Mouse (Mus musculus) ovary, postnatal 10 days (tissue): ENCODE measurements around the gene 6030498E09Rik.

ENCODE experiments used
- DNase-seq: peaks from one replicate; pipeline ENCODE4 v3.0.0; 2022; ENCODE audit warnings: low spot score

6030498E09Rik gene

DNA sequence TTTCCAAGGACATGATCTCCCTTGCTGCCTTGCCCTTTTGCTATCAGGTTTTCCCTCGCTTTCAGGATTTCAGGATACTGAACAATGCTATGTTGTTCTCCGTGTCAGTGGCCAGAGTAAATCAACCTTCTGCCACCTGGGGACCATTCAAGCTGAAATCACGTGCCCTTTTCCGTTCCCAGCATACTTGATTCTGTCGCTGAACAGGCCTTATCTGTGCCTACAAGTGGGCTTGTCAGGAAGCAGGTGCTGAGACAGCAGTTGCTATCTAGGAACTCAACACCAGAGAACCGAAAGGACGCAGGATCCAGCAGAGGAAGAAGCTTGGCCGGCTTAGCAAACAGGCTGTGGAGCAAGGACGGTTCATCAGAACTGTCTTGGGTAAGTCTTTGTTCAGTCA lies at the start of gene 6030498E09Rik:
6030498E09Rik (plus strand) TSS at position 194 of the 400 bp plus-strand sequence.
- DNase-seq = no peak

DNA sequence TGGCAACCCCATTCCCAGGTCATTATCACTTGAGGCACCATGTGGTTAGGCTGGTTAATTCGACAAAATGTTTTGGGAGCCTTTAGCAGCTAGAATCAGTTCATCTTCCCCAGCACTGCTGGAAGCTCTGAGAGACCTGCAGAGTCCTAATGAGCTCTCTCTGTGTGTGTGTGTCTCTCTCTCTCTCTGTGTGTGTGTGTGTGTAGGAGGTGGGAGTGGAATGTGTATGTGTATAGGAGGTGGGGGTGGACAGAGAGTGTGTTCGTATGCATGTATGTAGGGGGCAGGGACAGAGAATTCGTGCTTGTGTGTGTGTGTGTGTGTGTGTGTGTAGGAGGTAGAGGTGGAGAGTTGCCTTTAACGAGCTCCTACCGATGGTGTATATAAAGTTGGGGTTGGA lies 42.4 kb upstream of the 6030498E09Rik start:
- no peak for DNase-seq

DNA sequence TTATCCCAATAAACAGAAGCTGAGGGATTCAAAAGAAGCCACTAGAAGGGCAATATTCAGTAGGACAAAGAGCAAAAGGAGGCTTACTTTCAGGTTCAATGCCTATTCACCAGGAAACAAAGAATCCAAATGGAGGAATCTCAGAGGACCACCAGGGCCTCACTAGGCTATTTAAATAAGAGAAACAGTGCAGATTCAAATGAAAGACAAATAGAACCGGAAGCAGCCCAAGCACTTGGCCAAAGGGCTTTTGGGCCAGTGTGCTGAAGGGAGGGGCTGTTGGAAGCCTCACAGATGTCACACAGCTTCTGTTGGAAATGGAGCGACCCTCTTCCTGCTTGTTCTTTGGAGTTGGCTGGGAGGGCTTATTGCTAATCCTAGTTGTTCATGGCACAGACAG lies 41.8 kb upstream of the 6030498E09Rik start:
- no peak for DNase-seq

DNA sequence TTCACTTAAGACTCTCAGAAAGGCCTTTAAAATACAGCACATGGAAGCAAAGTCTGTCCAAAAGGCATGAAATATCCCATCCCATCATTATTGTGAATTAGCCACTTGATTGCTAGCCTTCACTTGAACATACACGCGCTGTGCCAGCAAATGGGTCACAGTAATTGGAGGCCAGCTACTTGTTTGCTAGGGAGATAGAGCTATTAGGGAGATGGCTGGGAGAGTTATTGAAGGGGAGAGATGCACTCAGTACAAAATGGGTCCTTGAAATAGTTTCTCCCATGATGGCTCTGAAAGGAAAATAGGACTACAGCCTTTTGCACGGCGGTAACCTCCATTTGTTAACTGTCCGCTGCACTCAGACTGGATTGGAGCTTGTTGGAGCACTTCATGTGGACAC lies 38.8 kb upstream of the 6030498E09Rik start:
- DNase-seq = no peak

DNA sequence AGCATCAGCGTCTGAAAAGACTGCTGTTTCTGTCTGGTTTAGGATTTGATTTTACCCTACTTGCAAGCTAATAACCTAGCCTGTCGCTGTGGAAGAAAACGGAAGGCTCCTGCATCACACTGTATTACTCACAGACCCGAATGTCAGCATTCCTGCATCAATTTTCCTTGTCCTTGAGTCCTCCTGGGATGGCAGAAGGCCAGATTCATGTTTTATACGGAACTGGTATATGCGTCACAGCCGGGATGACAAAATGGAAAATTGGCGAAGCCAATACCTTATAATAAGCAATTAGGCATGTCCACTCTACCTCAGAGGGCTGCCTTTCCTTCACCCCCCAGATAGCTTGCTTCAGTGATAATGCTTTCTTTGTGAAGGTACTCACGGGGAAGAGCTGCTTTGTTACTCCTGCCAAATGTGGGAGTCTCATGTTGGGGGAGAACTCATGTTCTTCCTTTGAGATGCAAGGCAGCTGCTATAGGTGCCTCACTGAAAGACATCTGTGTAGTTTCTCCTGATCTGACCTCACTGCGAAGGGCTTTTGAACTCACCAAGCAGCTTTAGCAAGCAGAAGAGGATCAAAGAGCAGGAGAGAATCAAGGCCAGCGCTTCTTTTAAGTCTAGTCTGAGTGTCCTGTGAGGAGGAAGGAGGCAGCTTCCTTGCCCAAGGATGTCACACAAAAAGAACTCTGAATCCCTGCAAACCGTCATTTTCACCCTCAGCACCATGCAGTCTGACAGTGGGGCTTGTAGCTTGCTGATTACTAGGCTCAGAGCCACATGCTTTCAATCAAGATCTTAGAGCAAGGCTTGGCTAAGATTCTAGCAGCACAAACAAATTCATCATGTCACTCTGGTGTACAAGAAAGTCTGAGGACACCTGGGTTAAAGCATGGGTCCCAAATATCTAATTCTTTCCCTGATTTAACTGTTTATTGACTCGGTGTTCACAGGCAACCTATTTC lies 37.3 kb upstream of the 6030498E09Rik start:
- no peak for DNase-seq

DNA sequence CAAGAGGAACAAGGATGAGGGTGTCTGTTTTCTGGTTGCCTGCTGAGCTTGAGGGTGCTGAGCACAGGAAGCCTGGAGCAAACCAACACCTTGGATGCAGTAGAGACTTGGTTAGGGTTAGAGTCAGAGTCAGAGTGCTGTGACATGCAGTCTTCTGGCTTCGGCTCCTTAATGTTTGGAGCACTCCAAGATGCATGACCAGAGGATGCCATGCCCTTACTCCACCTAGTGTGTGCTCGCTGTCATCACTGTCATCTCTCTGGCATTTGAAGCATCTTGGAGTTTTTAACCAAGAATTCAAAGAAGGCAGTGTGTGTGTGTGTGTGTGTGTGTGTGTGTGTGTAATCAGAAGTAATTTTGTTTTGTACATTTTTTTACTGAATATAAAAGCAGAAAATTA lies 1.0 kb upstream of the 6030498E09Rik start:
- DNase-seq = no peak

DNA sequence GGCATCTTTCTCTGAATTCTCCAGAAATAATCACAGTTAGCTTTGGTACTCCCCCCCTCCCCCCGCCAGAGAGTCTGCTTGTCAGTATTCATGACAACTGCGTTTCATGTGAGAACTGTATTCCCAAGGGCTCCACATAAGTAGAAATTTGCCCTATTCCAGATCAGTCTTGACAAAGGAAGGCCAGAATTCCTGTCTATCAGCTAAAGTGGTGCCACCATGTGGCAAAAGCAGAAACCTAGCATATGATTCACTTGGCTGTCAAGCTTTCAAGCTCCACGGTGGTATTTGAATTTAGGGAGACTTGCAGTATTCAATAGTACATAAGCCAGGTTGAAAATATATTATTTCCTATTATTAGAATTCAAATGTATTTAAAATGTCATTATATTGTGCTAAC lies 585 bp upstream of the 6030498E09Rik start:
- DNase-seq = no peak

DNA sequence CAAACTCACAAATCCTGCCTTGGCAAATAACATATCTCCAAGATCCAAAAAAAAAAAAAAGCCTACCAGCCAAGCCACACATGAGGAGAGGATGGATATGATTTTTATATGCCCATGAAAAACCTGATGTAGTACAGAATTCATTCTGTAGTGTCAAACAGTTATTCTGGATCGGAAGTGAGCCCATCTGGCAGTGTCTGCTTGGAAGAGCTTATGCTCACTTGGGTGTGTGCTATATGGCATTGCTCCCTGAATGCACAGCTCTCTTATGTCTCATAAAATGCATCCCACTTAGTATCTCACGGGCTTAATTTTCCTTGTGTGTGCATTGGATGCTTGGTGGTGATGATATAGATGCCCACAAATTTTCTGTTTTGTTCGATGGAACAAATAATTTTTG lies 21.9 kb downstream of the 6030498E09Rik start:
- no peak for DNase-seq

DNA sequence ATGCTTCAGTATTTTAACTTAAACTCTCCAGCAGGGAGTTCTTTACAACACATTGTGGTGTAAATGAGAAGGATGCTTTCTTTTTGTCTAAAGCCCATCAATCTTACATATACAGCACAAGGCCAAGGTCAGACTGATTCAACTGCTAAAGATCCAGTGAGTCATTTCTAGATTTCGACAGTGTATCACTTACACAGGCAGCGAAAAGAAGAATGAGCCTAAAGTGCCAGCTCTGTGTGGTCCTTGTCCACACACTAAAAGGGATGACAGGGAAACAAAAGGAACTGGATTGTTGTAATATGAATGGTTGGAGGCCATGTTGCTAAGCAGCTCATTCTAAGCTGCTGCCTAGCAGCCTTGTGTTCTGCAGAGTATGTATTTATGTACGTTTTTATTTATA lies 41.5 kb downstream of the 6030498E09Rik start:
- DNase-seq = no peak

DNA sequence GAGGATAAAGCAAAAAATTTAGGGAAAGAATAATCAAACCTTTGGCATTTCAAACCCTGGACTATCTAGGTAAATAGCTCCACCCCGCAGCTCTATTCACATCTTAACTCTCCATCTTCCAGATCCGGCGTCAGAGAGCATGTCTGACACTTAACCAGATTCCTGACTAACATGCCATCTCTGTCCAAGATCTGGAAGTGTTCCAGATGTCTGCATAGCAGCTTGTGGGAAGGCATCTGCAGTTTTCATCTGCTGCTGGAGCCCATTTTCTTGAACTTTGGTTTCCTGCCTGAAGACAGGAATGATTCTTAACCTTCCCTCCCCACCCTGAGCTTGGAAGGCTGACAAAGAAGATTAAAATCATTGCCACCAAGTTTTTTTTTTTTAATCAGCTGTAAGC lies 44.4 kb downstream of the 6030498E09Rik start:
- DNase-seq = no peak

DNA sequence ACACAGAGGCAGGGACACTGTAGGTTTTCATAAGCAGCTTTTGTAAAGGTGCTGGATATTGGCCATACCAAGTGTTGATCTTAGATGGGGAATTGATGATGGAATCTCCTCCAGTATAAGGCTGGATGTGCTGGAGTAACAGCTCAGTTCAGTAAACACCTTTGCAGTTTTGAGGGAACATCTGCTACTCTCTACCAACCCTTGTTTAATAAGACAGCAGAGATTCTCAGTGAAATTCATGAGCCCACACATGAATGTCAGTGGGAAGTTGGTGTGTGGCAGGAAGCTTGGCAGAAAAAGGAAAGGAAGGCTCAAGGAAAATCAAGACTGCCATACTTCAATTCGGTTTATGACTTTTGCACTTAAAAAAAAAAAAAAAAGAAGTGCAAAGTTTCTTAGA lies 186.1 kb downstream of the 6030498E09Rik start:
- DNase-seq = no peak

DNA sequence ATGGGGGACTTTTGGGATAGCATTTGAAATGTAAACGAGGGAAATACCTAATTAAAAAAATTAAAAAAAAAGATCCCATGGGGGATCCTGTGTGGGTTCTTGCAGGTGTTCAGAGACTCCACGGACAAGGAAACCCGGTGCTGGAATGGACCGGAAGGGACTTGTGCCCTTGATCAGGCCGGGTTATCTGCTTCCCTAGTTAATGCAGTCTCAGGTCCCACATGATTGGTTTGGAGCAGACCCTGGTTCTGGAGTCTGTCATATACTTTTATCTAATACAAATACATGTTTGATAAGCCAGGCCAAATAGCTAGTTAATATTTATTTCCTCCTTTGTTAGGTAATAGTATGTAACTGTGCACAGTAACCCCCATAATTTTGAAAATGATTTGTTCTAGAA lies 223.8 kb downstream of the 6030498E09Rik start:
- no peak for DNase-seq
